Mouse (Mus musculus): Measurements from ENCODE around the gene Minpp1. TPM values are rescaled to one million over a fixed set of nuclear protein-coding genes. Genes with fewer than 3 reads are reported as not detected.
A peak's percentile ranks its signal among the peaks of the same experiment; 100 is the strongest.

The Minpp1 gene
- polyA plus RNA-seq, 1 experiment from 2014 or later: 70.4 TPM

- Histone ChIP-seq H3K27ac (replicated peaks) (no peak overlapping the region), H3K27me3 (no peaks in the 10 kb centered on the region), H3K9ac (replicated peaks) (no peak overlapping the region), H3K36me3 (peaks cover 65% of the 10 kb centered on the region), H3K4me2 (replicated peaks) (no peak overlapping the region), H3K4me3 (no peak overlapping the region), H3K9me3 (peaks cover 3% of the 10 kb centered on the region; the same call in 1 of the 2 replicates), H3K4me1 (no peaks in the 10 kb centered on the region)
- WGBS: 48% methylated on average over 1 of the region's 1 CpGs
- ATAC-seq (ENCODE audit: low FRiP score, low read depth): no peak
These were observed 26.9 kb downstream of the Minpp1 start for GRCm38 (mm10) chr19:32512518-32512917.

GRCm38 (mm10) chr19:32516575-32516974 lies 31.0 kb downstream of the Minpp1 start:
- H3K9me3 ChIP-seq: peaks cover 3% of the 10 kb centered on the region; the same call in 1 of the 2 replicates
- H3K4me3 ChIP-seq: no peak overlapping the region
- no peaks in the 10 kb centered on the region for H3K4me1 ChIP-seq
- no peak for ATAC-seq (ENCODE audit: low FRiP score, low read depth)
- no peak overlapping the region for H3K4me2 ChIP-seq (replicated peaks)
- no peak overlapping the region for H3K27ac ChIP-seq (replicated peaks)
- no peak overlapping the region for H3K9ac ChIP-seq (replicated peaks)
- WGBS: 96% methylated on average over 9 of the region's 9 CpGs
- no peaks in the 10 kb centered on the region for H3K27me3 ChIP-seq
- H3K36me3 ChIP-seq: peaks cover 46% of the 10 kb centered on the region

DNA sequence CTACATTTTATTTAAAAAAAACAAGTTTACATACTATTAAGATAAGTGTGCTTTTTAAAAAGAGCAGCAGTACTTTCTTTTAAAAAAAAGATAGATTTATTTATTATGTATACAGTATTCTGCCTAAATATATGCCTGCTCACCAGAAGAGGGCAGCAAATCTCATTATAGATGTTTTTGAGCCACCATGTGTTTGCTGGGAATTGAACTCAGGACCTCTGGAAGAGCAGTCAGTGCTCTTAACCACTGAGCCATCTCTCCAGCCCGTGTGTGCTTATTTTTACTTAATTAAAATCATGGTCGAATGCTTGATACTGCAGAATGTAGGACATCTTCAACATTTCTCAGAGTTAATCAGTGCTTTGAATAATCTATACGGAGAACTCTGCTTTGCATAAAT lies 35.9 kb downstream of the Minpp1 start:
- no peak overlapping the region for H3K9ac ChIP-seq (replicated peaks)
- H3K9me3 ChIP-seq: no peaks in the 10 kb centered on the region
- H3K27ac ChIP-seq (replicated peaks): no peak overlapping the region
- no peak overlapping the region for H3K4me3 ChIP-seq
- no peaks in the 10 kb centered on the region for H3K27me3 ChIP-seq
- 90% methylated on average over 3 of the region's 3 CpGs for WGBS
- ATAC-seq (ENCODE audit: low FRiP score, low read depth): no peak
- H3K4me1 ChIP-seq: no peaks in the 10 kb centered on the region
- no peak overlapping the region for H3K4me2 ChIP-seq (replicated peaks)
- peaks cover 9% of the 10 kb centered on the region for H3K36me3 ChIP-seq

GRCm38 (mm10) chr19:32522247-32522646 lies 36.7 kb downstream of the Minpp1 start:
- Histone ChIP-seq H3K9me3 (no peaks in the 10 kb centered on the region), H3K27me3 (no peaks in the 10 kb centered on the region), H3K4me2 (replicated peaks) (no peak overlapping the region), H3K36me3 (peaks cover under 1% of the 10 kb centered on the region; the same call in 1 of the 2 replicates), H3K4me1 (no peaks in the 10 kb centered on the region), H3K9ac (replicated peaks) (no peak overlapping the region), H3K4me3 (no peak overlapping the region), H3K27ac (replicated peaks) (no peak overlapping the region)
- WGBS: 96% methylated on average over 5 of the region's 5 CpGs
- ATAC-seq (ENCODE audit: low FRiP score, low read depth): no peak

GRCm38 (mm10) chr19:32522753-32523307 lies 37.3 kb downstream of the Minpp1 start:
- H3K9ac ChIP-seq (replicated peaks): no peak overlapping the region
- no peaks in the 10 kb centered on the region for H3K9me3 ChIP-seq
- H3K4me3 ChIP-seq: no peak overlapping the region
- WGBS: 92% methylated on average over 8 of the region's 8 CpGs
- H3K27ac ChIP-seq (replicated peaks): no peak overlapping the region
- H3K4me1 ChIP-seq: no peaks in the 10 kb centered on the region
- H3K4me2 ChIP-seq (replicated peaks): no peak overlapping the region
- no peak for ATAC-seq (ENCODE audit: low FRiP score, low read depth)
- no peaks in the 10 kb centered on the region for H3K36me3 ChIP-seq
- H3K27me3 ChIP-seq: no peaks in the 10 kb centered on the region

GRCm38 (mm10) chr19:32523769-32524515 lies 38.4 kb downstream of the Minpp1 start:
- H3K27me3 ChIP-seq: no peaks in the 10 kb centered on the region
- no peak overlapping the region for H3K4me3 ChIP-seq
- WGBS: 83% methylated on average over 14 of the region's 14 CpGs
- H3K9me3 ChIP-seq: no peaks in the 10 kb centered on the region
- H3K4me2 ChIP-seq (replicated peaks): no peak overlapping the region
- no peak for ATAC-seq (ENCODE audit: low FRiP score, low read depth)
- H3K9ac ChIP-seq (replicated peaks): no peak overlapping the region
- no peak overlapping the region for H3K27ac ChIP-seq (replicated peaks)
- no peaks in the 10 kb centered on the region for H3K4me1 ChIP-seq
- H3K36me3 ChIP-seq: no peaks in the 10 kb centered on the region

DNA sequence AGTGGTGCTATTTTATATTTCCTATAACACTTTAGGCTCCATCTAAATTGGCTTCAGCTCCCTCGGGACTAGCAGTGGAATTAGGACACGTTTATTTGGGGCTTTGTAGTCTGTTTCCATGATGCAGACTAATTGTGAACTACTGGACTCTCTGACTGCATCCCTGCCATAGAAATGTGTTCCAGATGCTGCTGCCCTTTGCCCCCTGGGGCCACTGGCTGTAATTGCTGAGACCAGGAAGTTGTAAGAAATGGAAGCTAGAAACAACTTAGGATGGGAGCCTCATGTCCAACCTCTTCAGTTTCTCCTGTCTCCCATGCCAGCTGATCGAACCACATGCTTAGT lies 38.9 kb downstream of the Minpp1 start:
- H3K9me3 ChIP-seq: no peaks in the 10 kb centered on the region
- H3K4me1 ChIP-seq: peaks cover 1% of the 10 kb centered on the region; the same call in 1 of the 2 replicates
- 77% methylated on average over 3 of the region's 3 CpGs for WGBS
- no peaks in the 10 kb centered on the region for H3K27me3 ChIP-seq
- no peak overlapping the region for H3K27ac ChIP-seq (replicated peaks)
- H3K9ac ChIP-seq (replicated peaks): no peak overlapping the region
- no peak for ATAC-seq (ENCODE audit: low FRiP score, low read depth)
- H3K4me3 ChIP-seq: no peak overlapping the region
- no peak overlapping the region for H3K4me2 ChIP-seq (replicated peaks)
- H3K36me3 ChIP-seq: no peaks in the 10 kb centered on the region

- WGBS: 93% methylated on average over 5 of the region's 5 CpGs
- no peak for ATAC-seq (ENCODE audit: low FRiP score, low read depth)
- H3K9ac ChIP-seq (replicated peaks): no peak overlapping the region
These were observed 41.6 kb downstream of the Minpp1 start for GRCm38 (mm10) chr19:32527139-32527538.

GRCm38 (mm10) chr19:32528723-32529122 lies 43.2 kb downstream of the Minpp1 start:
- H3K27ac ChIP-seq (replicated peaks): no peak overlapping the region
- WGBS: 55% methylated on average over 3 of the region's 3 CpGs
- no peaks in the 10 kb centered on the region for H3K27me3 ChIP-seq
- H3K9me3 ChIP-seq: no peaks in the 10 kb centered on the region
- no peak overlapping the region for H3K4me2 ChIP-seq (replicated peaks)
- H3K36me3 ChIP-seq: no peaks in the 10 kb centered on the region
- ATAC-seq (ENCODE audit: low FRiP score, low read depth): no peak
- no peak overlapping the region for H3K4me3 ChIP-seq
- H3K9ac ChIP-seq (replicated peaks): no peak overlapping the region
- peaks cover 3% of the 10 kb centered on the region; the same call in 1 of the 2 replicates for H3K4me1 ChIP-seq

More at GRCm38 (mm10) chr19:32527139-32527538, 41.6 kb downstream of the Minpp1 start:
- H3K4me2 ChIP-seq (replicated peaks): no peak overlapping the region
- H3K27me3 ChIP-seq: no peaks in the 10 kb centered on the region
- no peaks in the 10 kb centered on the region for H3K36me3 ChIP-seq
- H3K4me3 ChIP-seq: no peak overlapping the region
- H3K9me3 ChIP-seq: no peaks in the 10 kb centered on the region
- peaks cover 3% of the 10 kb centered on the region; the same call in 1 of the 2 replicates for H3K4me1 ChIP-seq
- no peak overlapping the region for H3K27ac ChIP-seq (replicated peaks)

DNA sequence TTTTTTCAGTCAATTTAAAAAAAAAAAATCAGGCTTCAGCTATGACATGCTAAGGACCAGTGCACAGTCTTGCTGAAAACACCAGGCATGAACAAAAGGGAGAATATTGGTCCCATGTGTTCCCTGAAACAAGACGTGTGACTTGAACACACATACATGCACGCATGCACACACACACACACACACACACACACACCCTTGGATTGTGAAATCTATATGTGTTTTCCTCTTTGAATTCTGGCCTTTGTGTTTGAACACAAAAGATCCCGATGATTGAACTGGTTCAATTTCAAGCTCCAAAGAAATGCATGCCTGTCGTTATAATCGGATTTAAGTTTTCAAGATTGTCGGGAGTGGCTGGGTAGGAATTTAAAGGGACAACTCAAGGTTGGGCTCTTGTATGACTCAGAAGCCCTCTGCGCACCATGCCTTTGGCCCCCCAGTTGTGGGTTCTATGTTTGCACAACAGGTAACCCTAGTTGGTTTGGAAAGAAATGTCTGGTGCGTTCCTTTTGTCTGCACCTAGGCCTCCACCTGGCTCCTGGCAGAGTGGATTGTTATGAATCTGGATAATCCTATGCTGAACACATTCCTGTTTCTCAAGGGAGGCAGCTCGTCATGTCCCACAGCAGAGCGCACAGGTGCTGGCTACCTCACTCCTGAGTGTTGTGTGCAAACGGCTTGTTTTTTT lies 43.8 kb downstream of the Minpp1 start:
- H3K4me2 ChIP-seq (replicated peaks): no peak overlapping the region
- WGBS: 42% methylated on average over 11 of the region's 11 CpGs
- H3K9ac ChIP-seq (replicated peaks): no peak overlapping the region
- peaks cover 3% of the 10 kb centered on the region; the same call in 1 of the 2 replicates for H3K4me1 ChIP-seq
- H3K9me3 ChIP-seq: no peaks in the 10 kb centered on the region
- no peaks in the 10 kb centered on the region for H3K27me3 ChIP-seq
- ATAC-seq (ENCODE audit: low FRiP score, low read depth): peak; percentile 63
- no peaks in the 10 kb centered on the region for H3K36me3 ChIP-seq
- no peak overlapping the region for H3K4me3 ChIP-seq
- H3K27ac ChIP-seq (replicated peaks): no peak overlapping the region

- 90% methylated on average over 7 of the region's 7 CpGs for WGBS
- Histone ChIP-seq H3K4me2 (replicated peaks) (no peak overlapping the region), H3K9me3 (no peaks in the 10 kb centered on the region), H3K27ac (replicated peaks) (no peak overlapping the region), H3K4me3 (no peak overlapping the region), H3K9ac (replicated peaks) (no peak overlapping the region), H3K27me3 (no peaks in the 10 kb centered on the region), H3K36me3 (no peaks in the 10 kb centered on the region), H3K4me1 (peaks cover 3% of the 10 kb centered on the region; the same call in 1 of the 2 replicates)
- ATAC-seq (ENCODE audit: low FRiP score, low read depth): no peak
These were observed 44.7 kb downstream of the Minpp1 start for GRCm38 (mm10) chr19:32530296-32530695.

DNA sequence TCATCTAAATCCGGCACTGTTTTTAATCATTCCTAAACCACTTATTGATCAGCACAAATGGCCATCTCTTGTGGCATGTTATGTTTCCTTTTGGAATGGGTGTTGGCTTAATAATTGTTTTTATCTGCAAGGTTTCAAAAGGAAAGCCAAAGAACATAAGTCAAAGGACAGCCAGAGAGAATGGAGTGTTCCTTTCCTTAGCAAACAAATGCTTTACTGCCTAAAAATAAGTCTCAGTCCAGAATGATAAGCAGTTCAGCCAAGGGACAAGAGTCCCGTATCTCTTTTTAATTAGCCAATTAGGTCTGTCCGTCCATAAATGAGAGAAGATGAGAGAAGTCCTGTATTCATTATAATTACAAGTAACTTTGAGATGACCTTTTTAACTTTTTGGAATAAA lies 46.8 kb downstream of the Minpp1 start:
- H3K36me3 ChIP-seq: no peaks in the 10 kb centered on the region
- no peaks in the 10 kb centered on the region for H3K27me3 ChIP-seq
- no peak for ATAC-seq (ENCODE audit: low FRiP score, low read depth)
- no peak overlapping the region for H3K4me3 ChIP-seq
- no peak overlapping the region for H3K9ac ChIP-seq (replicated peaks)
- H3K9me3 ChIP-seq: no peaks in the 10 kb centered on the region
- H3K4me2 ChIP-seq (replicated peaks): no peak overlapping the region
- 90% methylated on average over 3 of the region's 3 CpGs for WGBS
- H3K4me1 ChIP-seq: peaks cover 3% of the 10 kb centered on the region; the same call in 1 of the 2 replicates
- H3K27ac ChIP-seq (replicated peaks): no peak overlapping the region

All from midbrain, embryonic 12.5 days (tissue).